Mouse (Mus musculus) embryonic fibroblast, embryonic 13.5 days (primary cell): ENCODE results near the gene Nudt15. TPM values are rescaled to one million over a fixed set of nuclear protein-coding genes. Genes with fewer than 3 reads are reported as not detected.
"Not testable (repeated sequence)": the region's sequence is repeated elsewhere in the genome, so short reads cannot be mapped to it uniquely, and the experiment has no call there.

Experiments used
- H3K27ac ChIP-seq: 2 replicates; pipeline ENCODE4 v1.5.1; 2012; ENCODE audit warnings: low read length, control low read depth, inconsistent platforms; ENCODE audit not compliant: insufficient read depth
- H3K4me1 ChIP-seq: 2 replicates; pipeline ENCODE4 v1.6.1; 2011; ENCODE audit warnings: low read length; ENCODE audit not compliant: control insufficient read depth, insufficient read depth
- H3K4me3 ChIP-seq: 2 replicates; pipeline ENCODE4 v1.5.1; 2011; ENCODE audit warnings: mild to moderate bottlenecking, control low read depth, low read length; ENCODE audit not compliant: insufficient read depth
- CTCF ChIP-seq: IDR thresholded peaks from 2 replicates; pipeline ENCODE4 v1.5.1; 2011; ENCODE audit warnings: mild to moderate bottlenecking, control low read depth, low read length, moderate library complexity, borderline replicate concordance; ENCODE audit not compliant: insufficient read depth
- POLR2A ChIP-seq: IDR thresholded peaks from 2 replicates; pipeline ENCODE4 v1.6.1; 2011; ENCODE audit warnings: low read depth, mild to moderate bottlenecking, control low read depth, low read length, moderate library complexity
- polyA plus RNA-seq: library from polyadenylated mRNA; stranded (reverse); fragments of >200 nt; gene quantifications from 2 replicates; pipeline ENCODE4 v1.2.4, GENCODE M21; 2011; ENCODE audit warnings: low read depth; ENCODE audit not compliant: missing spikeins, insufficient read length

Gene Nudt15
- polyA plus RNA-seq, 1 experiment, result 1.4 TPM

- TF ChIP-seq CTCF (no peak), POLR2A (no peak)
- no peaks in the 10 kb centered on the region for H3K4me1 ChIP-seq
- H3K27ac ChIP-seq, result no peak overlapping the region
- no peak overlapping the region for H3K4me3 ChIP-seq
Observed at GRCm38 (mm10) chr14:73550291-73550690, 2.2 kb upstream of the Nudt15 start.

GRCm38 (mm10) chr14:73547034-73547433 lies 1.0 kb downstream of the Nudt15 start:
- Histone ChIP-seq H3K27ac (no peak overlapping the region), H3K4me1 (no peaks in the 10 kb centered on the region), H3K4me3 (no peak overlapping the region)
- TF ChIP-seq CTCF (no peak), POLR2A (no peak)

- H3K4me3 ChIP-seq, result no peak overlapping the region
- H3K4me1 ChIP-seq, result no peaks in the 10 kb centered on the region
- TF ChIP-seq POLR2A (no peak), CTCF (no peak)
- H3K27ac ChIP-seq, result no peak overlapping the region
Observed at GRCm38 (mm10) chr14:73543781-73544180, 4.3 kb downstream of the Nudt15 start.

GRCm38 (mm10) chr14:73535641-73536040 lies 12.4 kb downstream of the Nudt15 start:
- Histone ChIP-seq H3K27ac (no peak overlapping the region), H3K4me3 (no peak overlapping the region), H3K4me1 (no peaks in the 10 kb centered on the region)
- TF ChIP-seq POLR2A (no peak), CTCF (no peak)

GRCm38 (mm10) chr14:73533755-73534465 lies 14.1 kb downstream of the Nudt15 start:
- H3K27ac ChIP-seq, result no peak overlapping the region
- no peak overlapping the region for H3K4me3 ChIP-seq
- no peak for TF ChIP-seq CTCF
- no peaks in the 10 kb centered on the region for H3K4me1 ChIP-seq

GRCm38 (mm10) chr14:73528661-73529060 lies 19.4 kb downstream of the Nudt15 start:
- not testable (repeated sequence) for H3K4me3 ChIP-seq, H3K27ac ChIP-seq, H3K4me1 ChIP-seq

- peak within 1 kb of the TSS; percentile 60 for H3K4me3 ChIP-seq
- H3K4me1 ChIP-seq, result no peaks in the 10 kb centered on the region
- TF ChIP-seq POLR2A, result peak; percentile 25; the same call in 1 of the 2 replicates
- TF ChIP-seq CTCF, result peak; percentile 90
- H3K27ac ChIP-seq, result peak within 1 kb of the TSS; percentile 62; the same call in 1 of the 2 replicates
Observed at GRCm38 (mm10) chr14:73524766-73525448, 23.1 kb downstream of the Nudt15 start, which contains the start of gene Sucla2. TSS of gene Sucla2 (plus strand) at chr14:73525319.

- no peak overlapping the region for H3K27ac ChIP-seq
- no peak overlapping the region for H3K4me3 ChIP-seq
- TF ChIP-seq CTCF, result no peak
- no peak for TF ChIP-seq POLR2A
- no peaks in the 10 kb centered on the region for H3K4me1 ChIP-seq
Observed at GRCm38 (mm10) chr14:73524136-73524535, 23.9 kb downstream of the Nudt15 start.

GRCm38 (mm10) chr14:73509765-73510423 lies 38.1 kb downstream of the Nudt15 start, which contains the start of gene Med4:
TSS of gene Med4 (plus strand) at chr14:73510025.
- no peak within 1 kb of the TSS for H3K27ac ChIP-seq
- H3K4me3 ChIP-seq, result peak within 1 kb of the TSS; percentile 90
- TF ChIP-seq CTCF (peak; percentile 100), POLR2A (peak; percentile 89)
- H3K4me1 ChIP-seq, result peaks cover 2% of the 10 kb centered on the region; the same call in 1 of the 2 replicates
